Mouse (Mus musculus) E14TG2a.4 (cell line): ENCODE results near the gene Adam30.

Experiments used
- CTCF ChIP-seq: conservative IDR thresholded peaks from 2 replicates; pipeline ENCODE4 v1.5.1; 2014; ENCODE audit warnings: low read length
- NANOG ChIP-seq: IDR thresholded peaks from 2 replicates; pipeline ENCODE4 v1.6.1; 2014; ENCODE audit warnings: borderline replicate concordance, low read length, mixed read lengths

DNA sequence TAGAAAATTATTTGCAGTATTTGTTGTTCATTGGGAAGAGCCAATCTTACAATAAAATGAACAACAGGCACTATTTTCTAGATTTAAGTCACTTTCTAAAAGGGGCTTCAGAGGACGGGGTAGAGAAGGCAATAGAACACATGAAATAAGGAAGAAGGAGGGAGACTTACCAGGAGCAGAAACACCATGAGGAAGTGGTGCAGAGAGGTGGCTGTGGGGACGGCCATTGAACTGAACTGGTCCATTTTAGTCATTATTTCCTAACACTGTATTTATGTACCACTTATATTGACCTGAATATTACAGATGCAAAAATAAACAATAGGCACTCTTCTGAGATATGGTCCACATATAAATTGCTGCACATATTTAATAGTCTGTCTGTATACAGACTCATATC is 3.4 kb upstream of the Adam30 start:
- TF ChIP-seq CTCF (no peak), NANOG (no peak)
